Mouse (Mus musculus) common myeloid progenitor, adult 5-6 weeks (primary cell): ENCODE measurements around the gene Gm26938. TPM values are rescaled to one million over a fixed set of nuclear protein-coding genes. Genes with fewer than 3 reads are reported as not detected.

Experiments
- total RNA-seq: library from RNA; stranded (forward); fragments of 200-1000, 187-1606 nt; gene quantifications from 2 replicates; pipeline ENCODE4 v1.2.3, GENCODE M21; 2017

The Gm26938 gene
- total RNA-seq, 1 experiment from 2014 or later = not detected

Other genes with a start within 250 kb of the Gm26938 start
- 6.4 TPM in 2 replicates for gene Micall2, start 90.1 kb downstream of the Gm26938 start, total RNA-seq
- 20.4 and 32.7 TPM in 2 replicates for gene Ints1, start 50.7 kb downstream of the Gm26938 start, total RNA-seq
- gene Mafk, start 34.9 kb downstream of the Gm26938 start, total RNA-seq = 36.0 and 38.4 TPM in 2 replicates
- 0.14 TPM in 1 of 2 replicates, not detected in the other for gene Tmem184a, start 6.5 kb downstream of the Gm26938 start, total RNA-seq
- gene Psmg3, start 478 bp upstream of the Gm26938 start, total RNA-seq = 24.5 and 24.8 TPM in 2 replicates
- not detected in 2 replicates for gene Elfn1, start 81.5 kb upstream of the Gm26938 start, total RNA-seq